Mouse (Mus musculus): ENCODE results near the gene Mosmo.

Mosmo gene

DNA sequence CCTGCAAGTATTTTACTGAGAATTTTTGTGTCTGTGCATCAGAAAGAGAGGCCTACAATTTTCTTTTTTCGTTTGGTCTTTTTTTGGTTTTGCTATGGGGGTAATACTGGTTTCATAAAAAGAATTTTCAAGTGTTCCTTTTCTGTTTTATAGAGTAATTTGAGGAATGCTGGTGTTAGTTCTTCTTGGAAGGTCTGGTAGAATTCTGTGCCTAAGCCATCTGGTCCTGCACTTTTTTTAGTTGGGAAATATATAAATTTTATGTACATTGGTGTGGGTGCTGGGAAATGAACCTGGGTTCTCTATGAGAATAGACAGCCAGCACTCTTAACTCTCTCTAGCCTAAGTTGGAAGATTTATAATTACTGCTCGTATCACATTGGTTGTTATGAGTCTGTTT lies 34.7 kb downstream of the Mosmo start:
- no peak for DNase-seq

DNA sequence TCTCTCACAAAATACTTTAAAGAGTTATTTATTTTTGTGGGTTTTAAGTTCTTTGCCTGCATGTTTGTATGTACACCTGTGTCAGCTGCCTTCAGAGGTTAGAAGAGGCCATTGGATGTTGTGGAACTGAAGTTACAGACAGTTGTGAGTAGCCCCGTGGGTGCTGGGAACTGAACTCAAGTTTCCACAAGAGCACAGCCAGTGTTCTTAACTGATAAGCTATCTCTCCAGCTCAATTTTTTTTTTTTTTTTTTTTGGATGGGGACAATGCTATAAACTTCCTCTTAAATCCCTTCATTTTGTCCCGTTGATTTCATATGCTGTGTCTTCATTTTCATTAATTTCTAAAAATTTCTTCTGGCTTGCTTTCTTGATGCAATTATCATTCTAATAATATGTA lies 35.8 kb downstream of the Mosmo start:
- DNase-seq = no peak

DNA sequence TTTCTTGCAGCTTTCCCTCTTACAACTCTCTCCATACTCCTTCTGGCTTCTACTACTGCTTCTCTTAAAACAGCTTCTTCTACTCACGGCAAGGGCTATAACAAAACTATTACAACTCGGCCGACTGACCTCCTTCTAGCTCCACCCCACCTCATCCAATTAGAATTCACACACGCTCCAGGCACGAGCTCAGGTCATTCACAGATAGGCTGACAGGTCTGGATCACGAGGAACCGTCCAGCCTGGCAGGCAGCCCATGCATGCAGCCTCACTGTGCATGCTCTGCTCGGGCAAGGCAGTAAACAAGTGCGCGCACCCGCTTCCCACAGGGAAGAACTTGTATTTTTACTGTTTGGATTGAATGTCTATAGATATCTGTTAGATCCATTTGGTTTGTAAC lies 36.5 kb downstream of the Mosmo start:
- peak; percentile 6 to 52 for DNase-seq

DNA sequence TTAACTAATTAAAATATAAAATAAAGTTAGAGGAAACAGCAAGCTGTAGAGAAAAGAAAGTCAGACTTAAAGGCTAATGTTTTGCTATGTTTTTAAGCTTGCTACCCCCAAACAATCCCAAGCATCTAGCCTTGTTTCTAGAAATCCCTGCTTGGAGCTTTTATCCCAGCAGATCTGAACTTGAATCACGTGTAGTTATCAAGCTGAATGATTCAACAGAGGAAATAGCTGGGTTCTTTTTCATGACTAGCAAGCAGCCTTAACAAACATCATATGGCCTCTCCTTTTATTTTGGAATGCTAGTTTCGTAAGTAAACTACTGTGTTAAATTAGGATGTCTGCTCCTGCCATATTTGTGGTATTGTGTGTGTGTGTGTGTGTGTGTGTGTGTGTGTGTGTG lies 39.8 kb downstream of the Mosmo start:
- no peak for DNase-seq

DNA sequence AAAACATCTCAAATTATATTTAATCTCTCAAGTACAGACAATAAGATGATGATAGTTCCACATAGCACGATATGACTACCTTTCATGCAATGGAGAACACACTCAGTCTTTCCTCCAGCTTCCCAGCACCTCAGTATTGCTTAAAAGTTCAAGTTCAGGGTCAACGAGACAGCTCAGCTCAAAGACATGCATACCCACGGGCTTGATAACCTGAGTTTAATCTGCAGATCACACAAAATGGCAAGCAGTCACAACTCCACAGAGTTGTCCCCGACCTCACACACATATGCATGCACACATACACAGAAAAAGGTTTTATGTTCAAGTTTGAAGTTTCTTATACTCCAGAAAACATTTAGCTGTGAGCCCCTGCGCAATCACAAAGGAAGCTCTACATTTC lies 43.6 kb downstream of the Mosmo start:
- no peak for DNase-seq

DNA sequence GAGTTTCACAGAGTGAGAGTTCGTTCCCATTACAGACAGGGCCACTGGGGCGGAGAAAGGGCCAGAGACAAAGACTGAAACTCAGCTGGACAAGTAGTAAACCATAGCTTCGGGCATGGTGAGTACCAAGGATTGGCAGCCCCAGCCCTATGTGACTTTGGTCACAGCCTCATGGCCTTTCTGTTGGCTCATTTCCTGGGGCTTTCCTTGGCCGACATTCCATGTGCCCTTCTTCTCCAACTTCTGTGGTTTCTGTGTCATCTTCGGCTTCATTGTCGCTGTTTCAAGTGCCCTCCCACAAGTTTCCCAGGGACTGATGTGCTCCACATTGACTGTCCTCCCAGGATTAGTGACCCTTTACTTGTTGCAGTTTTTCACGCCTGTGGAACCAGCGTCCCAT lies 44.0 kb downstream of the Mosmo start:
- DNase-seq = peak in 1 of 2 experiments; percentile 37

DNA sequence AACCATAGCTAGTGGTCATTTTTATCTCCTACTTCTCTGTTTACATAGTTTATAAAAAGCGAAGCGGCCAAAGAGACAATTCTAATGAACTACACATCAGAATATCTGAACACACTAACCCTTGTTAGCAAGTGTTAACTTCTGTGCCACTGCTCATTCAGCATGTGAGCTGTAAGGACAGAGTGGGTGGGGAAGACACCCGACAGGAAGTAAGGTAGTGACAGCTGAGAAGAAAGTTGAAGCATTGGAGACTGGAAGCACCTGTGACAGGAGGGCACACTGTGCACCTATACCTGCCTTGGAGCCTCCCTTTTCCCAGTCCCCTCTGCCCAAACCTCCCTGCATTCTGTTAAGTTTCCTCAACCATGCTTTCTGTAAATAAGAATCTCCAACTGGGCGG lies 44.6 kb downstream of the Mosmo start:
- no peak for DNase-seq

DNA sequence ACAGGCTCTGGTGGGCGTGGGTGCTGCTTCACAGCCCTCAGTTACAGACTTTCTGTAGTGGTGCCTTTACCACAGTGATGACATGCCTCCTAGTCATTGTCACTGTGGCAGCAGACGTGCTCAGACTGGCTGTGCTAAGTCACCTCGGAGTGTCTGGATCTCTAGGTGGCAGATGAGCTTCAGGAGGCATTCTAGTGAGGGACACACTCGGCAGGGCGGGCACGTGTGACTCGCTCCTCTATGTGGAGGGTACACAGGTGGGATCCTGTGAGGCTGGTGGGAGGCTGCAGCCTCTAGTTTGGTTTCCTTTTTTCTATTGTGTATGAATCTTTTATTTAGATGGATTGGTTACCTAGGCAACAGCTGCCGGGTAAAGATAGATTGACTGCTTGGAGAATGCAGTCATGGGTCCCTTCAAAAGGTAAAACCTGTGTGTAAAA lies 45.4 kb downstream of the Mosmo start:
- DNase-seq = no peak

DNA sequence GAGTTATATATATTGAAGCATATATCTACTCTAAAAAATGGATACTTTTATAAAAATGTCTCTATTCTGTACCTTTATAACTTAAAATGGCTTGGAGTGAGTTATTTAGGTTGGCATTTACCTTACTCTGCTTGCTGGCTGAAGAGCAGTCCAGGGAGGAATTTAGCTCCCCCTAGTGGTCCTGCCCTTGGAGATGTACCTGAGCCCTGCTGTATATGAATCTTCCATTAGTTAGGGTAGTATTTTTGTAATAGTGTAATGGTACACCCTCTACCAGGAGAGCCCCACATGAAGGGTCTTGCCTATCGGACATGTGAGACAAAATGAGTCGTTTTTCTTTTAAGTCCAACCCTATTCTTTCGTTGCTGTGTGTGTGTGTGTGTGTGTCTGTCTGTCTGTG lies 50.2 kb downstream of the Mosmo start:
- DNase-seq = peak; percentile 55 to 73

DNA sequence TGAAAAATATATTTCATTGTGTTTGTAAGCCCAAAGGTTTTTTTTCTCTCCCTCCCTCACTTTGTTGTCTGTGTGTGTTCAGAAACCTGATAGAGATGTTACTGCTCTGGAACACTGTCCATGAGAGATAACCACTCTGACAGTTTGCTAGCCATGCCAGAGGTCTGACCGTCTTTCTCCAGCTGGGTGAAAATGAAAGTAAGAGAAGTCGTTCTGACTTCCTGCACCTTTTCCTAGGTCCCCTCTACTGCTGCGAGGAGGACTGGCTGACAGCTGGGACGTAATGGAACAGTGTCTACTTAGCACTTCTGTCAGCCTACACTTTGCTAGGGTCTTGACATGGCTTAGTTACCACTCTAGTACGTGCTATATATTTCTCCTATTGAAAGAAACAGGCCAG lies 52.2 kb downstream of the Mosmo start:
- DNase-seq = peak; percentile 20 to 43

DNA sequence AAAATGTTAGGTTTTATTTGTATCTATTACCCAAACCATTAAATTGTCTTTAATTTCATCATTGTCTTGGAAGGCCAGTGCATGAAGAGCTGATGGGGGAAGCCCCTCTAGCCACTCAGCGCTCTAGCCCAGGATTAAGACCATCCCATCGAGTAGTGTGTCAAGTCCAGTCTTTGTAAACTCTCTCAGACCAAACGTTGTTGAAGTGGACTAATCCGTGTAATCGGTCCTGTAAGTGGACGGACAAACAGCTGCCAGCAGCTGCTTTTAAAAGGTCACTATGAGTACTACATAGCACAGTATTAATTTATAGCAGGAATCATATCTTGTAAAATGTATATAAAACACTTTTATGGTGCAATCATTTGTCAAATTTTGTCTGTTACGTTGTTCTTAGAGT lies 55.5 kb downstream of the Mosmo start:
- no peak for DNase-seq

DNA sequence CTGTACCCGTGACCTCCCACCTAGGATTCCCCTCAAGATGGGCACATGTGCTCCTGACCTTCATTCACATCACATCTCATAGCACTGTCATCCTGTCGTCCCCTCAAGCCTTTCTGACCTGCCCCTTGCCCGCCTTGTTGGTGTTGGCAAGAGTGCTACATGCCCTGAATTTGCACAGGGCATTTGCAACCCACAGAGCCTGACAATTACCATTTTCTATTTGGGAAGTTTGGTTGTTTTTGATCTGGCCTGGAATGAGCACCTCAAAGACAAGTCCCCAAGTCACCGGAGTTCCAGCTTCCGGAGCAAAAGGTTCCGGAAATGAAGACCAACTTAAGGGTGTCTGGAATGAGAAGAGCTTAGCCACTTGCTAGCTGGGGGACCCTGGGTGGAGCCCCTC lies 61.6 kb downstream of the Mosmo start, which contains the start of gene Vwa3a:
Vwa3a (plus strand) TSS at position 301 of the 400 bp plus-strand sequence.
- DNase-seq = peak in 1 of 2 experiments; percentile 35

DNA sequence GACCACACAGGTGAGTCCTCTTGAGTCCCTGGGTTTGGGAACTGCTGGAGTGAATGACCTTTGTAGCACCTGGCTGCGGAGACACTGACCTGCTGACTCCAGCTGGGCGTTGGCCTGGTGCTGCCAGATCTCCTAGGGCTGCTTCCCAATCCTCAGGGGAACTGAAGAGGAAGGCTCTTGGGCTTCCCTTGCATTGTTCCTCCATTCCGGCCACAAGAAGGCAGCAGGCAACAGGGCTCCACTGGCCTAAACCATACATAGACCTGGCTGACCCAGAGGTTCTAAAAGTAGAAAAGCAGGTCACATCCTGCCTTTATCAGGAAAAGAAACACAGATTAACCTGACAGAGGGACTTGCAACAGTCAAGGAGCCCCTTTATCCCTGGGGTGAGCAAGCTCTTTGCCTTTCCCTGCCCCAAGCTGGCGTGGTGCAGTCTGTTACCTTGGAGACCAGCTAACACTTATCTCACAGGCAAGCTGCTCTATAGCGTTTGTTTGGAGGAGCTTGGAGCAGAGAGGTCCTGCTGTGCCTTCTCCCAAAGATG lies 62.2 kb downstream of the Mosmo start:
- DNase-seq = peak; percentile 41 to 73

DNA sequence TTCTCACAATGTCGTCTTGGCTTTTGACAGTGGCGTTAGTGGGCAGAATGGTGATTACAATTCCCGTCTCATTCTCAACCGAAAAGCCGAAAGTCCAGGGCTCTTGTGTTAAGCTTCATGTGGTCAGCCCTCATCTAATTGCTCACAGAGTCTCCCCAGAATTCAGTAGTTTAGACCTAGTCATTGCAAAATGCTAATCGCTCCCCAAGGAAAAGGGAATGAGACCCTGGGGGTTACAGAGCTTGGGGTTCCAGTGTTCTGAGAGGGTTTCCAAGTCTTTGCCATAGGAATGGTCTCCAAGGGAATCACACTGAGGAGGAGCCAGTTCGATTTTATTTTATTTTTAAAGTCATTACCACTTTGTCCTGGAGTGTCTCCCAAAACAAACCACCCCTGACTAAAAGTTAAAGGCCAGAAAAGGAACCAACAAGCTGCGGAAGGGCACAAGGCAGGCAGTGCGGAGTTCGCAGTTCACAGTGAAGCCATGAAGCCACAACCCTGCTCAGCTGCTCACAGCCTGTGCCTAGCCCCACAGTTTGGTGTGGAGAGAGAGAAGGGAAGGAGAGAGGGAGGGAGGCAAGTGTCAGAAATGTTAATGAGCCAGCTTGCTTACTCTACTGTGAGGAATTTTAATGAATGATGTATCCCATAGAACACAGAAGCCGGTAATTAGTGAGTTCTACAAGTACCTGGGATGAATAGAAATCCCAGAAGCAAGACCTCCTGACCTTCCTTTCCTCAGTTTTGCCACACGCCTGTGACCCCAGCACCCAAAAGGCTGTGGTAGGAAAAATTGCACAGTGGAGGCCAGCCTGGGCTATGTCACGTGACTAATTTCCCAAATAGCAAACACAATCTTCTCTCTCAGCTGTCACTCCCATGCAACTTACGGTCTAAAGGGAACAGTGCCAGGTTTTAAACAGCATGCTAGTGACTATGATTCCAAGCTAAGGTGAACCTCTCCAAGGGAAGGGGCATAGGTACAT lies 66.2 kb downstream of the Mosmo start:
- peak in 1 of 2 experiments; percentile 52 for DNase-seq

DNA sequence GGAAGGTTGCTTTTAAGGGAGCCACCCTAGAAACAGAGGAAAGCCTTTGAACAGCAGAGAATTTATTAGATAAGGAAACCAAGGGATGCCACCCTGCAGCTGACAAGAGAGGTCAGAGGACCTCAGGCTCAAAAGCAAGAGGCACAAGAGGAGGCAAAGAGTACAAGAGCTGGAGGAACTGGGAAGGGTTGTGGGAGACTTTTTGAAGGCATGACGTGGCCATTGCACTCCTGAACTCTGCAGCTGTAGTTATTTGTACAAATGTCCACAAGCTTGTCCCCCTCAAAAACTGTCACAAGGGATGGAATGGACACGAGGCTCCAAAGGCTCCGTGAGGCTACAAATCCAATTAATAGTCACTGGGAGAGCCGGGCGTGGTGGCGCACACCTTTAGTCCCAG lies 67.2 kb downstream of the Mosmo start:
- peak; percentile 11 to 66 for DNase-seq

DNA sequence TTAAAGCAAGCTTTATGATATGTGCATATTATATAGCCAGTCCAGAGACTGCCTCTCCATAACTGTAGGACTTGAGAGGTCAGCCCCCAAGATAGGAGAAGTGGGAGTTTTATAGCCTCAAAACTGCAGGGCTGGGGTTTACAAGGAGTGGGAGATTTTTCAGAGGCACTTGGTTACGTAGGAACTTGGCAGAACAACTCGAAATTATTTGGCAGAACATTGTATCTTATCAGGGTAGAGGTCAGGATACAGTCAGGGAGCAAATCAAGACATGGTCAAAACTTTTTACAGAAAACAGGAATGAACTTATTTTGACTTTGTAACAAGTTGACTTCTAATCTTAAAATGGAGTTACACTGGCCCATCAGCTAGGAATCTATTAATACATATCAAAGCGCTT lies 68.6 kb downstream of the Mosmo start:
- DNase-seq = no peak

DNA sequence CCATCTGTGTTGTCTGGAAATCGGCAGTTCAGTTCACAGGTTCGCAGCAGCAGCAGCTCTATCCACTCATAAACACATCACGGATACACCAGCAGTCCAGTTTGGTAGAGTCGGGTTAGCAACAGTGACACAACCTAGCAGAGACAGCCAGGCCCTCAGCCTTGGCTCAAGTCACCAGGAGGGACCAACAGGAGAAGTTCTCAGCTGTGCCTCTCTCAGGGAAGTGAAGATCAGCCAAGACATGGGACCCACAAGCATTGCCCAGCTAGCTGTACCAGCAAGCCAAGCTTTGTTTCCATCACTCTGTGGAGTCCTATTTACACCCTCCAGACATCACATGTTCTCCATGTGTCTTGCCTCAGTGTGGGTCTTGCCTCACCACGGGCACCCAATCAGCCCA lies 69.4 kb downstream of the Mosmo start:
- DNase-seq = no peak

DNA sequence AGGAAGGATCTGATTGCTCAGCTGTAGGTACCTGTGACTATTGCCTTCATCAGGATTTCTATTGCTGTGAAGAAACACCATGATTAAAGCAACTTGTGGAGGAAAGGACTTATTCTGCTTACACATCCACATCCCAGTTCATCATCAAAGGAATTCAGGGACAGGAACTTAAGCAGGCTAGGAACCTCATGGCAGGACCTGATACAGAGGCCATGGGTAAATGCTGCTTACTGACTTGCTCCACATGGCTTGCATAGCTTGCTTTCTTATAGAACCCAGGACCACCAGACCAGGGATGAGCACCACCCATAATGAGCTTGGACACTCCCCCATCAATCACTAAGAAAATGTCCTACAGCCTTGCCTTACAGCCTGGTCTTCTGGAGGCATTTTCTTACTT lies 71.1 kb downstream of the Mosmo start:
- DNase-seq = no peak

DNA sequence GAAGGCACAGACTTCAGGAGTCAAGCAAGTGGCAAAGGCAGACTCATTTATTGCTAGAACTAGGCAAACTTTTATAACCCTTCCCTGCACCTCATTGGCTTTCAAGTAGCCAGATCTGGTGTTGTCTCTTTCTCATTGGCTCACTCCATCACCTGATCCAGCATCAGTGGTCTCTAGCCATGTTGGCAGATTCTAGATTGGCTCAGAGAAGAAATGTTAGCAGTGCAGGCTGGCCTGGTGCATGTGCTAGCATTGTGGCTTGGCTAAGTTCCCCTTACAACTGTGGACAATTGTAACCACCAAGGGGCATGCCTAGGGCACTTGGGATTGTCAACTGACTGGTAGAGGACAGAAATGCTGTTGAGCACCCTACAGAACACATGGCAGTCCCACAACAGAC lies 73.9 kb downstream of the Mosmo start:
- DNase-seq = no peak

DNA sequence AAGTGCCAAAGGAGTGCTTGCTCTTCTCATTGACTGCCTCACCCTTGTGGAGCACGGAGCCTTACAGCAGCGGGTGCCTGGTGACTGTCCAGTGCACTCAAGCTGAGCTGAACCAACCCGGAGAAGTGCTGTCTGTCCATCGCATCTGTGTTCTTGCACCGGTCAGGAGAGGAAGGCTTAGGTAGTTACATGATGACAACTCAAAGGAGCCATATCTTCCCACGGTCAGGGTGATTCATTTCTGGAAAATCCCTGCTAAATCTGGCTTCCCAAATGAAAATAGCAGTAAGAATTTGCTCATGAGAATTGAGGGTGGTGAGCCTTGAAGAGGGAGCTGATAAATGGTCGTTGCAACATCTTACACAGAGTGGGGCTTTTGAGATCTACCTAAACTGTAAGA lies 74.5 kb downstream of the Mosmo start:
- DNase-seq = no peak

DNA sequence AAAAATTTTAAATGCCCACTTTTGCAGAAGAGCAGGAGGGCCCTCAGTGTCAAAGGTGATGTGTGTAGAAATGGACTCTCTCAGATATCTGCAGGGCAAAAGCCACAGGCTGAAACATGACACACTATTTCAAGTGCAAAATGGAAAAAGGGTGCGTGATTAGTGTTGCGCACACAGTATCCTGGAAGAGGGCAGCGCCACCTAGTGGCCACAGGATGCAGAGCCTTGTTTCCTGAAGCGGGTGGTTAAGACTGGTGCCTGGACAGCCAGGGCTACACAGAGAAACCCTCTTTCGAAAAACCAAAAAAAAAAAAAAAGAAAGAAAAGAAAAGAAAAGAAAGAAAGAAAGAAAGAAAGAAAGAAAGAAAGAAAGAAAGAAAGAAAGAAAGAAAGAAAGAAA lies 77.3 kb downstream of the Mosmo start:
- peak; percentile 82 to 90 for DNase-seq

DNA sequence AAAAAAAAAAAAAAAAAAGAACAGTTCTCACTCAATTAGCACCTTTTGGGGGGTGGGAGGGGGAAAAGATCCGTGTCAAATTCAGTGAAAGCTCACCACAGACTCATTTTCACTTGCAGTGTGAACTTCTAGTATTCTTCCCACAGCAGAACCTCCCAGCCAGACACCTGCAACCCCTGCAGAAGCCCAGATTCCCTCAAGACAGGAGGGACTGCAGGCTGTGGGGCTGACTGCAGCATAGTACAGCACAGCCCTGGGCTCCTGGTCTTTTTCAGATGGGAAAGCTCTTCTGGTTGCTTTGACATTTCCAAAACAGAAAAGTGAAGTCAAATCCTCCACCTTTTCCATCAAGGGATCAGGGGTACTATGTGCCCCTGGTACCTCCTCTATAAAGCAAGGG lies 90.0 kb downstream of the Mosmo start:
- no peak for DNase-seq

DNA sequence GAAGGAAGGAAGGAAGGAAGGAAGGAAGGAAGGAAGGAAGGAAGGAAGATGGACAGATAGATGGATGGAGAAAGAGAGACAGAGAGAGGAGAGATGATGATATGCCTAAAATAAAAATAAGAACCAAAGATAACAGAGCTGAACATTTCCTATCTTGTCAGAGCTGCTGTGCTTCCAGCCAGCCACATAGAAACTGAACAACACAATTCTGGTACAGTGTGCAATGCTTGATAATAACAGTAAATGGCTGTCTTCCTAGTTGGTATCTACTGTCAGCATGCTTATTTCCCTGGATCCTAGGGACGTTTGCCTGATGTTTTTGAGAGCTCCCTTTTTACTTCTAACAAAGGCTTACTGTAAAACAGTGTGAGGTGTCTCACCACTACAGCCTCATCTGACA lies 94.0 kb downstream of the Mosmo start:
- DNase-seq = no peak

DNA sequence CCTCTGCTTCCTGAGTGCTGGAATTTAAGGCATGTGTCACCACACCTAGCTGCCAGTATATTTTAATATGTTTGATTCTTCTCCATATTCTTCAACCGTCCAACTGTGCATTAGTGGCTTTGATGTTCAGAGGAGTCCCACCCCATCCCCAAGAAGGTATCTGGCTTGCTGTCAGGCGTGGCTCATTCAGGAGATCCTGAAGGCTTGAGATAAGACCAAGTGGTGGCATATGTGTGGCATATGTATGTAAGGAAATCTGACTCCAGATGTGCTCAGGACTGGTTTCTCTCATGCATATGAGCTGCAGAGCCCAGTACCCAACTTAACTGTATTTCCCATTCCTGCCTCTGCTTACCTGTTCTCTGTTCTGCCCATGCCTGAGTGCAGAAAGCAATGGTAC lies 100.6 kb downstream of the Mosmo start:
- no peak for DNase-seq

Data from kidney, postnatal 25 days (tissue).